Mouse (Mus musculus) kidney, embryonic 14.5 days (tissue): ENCODE results near the gene Mkks. TPM values are rescaled to one million over a fixed set of nuclear protein-coding genes. Genes with fewer than 3 reads are reported as not detected.
A peak's percentile ranks its signal among the peaks of the same experiment; 100 is the strongest.
"Not testable (repeated sequence)": the region's sequence is repeated elsewhere in the genome, so short reads cannot be mapped to it uniquely, and the experiment has no call there.

Experiments
- ATAC-seq: fragments of 200-750 bp; cut with Nextera tagmentation; 2 replicates; pipeline ENCODE4 v1.8.0; 2017; ENCODE audit warnings: moderate number of reproducible peaks, mild to moderate bottlenecking, moderate TSS enrichment, moderate library complexity; ENCODE audit not compliant: low FRiP score, low TSS enrichment
- H3K27ac ChIP-seq: fragments of 300-500 bp; sonication (generic); 2 replicates; pipeline ENCODE4 v1.5.1; 2014; ENCODE audit warnings: low read depth, mild to moderate bottlenecking, low read length, moderate library complexity, mixed read lengths
- H3K27me3 ChIP-seq: fragments of 300-500 bp; sonication (generic); 2 replicates; pipeline ENCODE4 v1.6.1; 2014; ENCODE audit warnings: mild to moderate bottlenecking, low read length; ENCODE audit not compliant: control insufficient read depth, insufficient read depth
- H3K36me3 ChIP-seq: fragments of 300-500 bp; sonication (generic); 2 replicates; pipeline ENCODE4 v1.6.1; 2014; ENCODE audit warnings: low read length, mixed read lengths; ENCODE audit not compliant: control insufficient read depth, insufficient read depth
- H3K4me1 ChIP-seq: fragments of 300-500 bp; sonication (generic); 2 replicates; pipeline ENCODE4 v1.6.1; 2014; ENCODE audit warnings: low read length, mixed read lengths; ENCODE audit not compliant: control insufficient read depth, insufficient read depth
- H3K4me2 ChIP-seq: fragments of 300-500 bp; sonication (generic); replicated peaks from 2 replicates; pipeline ENCODE4 v1.6.1; 2014; ENCODE audit warnings: low read depth, mild to moderate bottlenecking, low read length
- H3K4me3 ChIP-seq: fragments of 300-500 bp; sonication (generic); 2 replicates; pipeline ENCODE4 v1.5.1; 2014; ENCODE audit warnings: mild to moderate bottlenecking, low read length
- H3K9ac ChIP-seq: fragments of 300-500 bp; sonication (generic); 2 replicates; pipeline ENCODE4 v1.6.1; 2014; ENCODE audit warnings: low read depth, mild to moderate bottlenecking, low read length, moderate library complexity
- H3K9me3 ChIP-seq: fragments of 300-500 bp; sonication (generic); 2 replicates; pipeline ENCODE4 v1.6.1; 2016; ENCODE audit warnings: low read length; ENCODE audit not compliant: control insufficient read depth
- WGBS: fragments of 180-500 bp; shearing (Covaris S2); extraction: QIAGEN DNeasy Blood & Tissue Kit; methylation state at CpG from one replicate; pipeline ENCODE4 v1.1.7; 2014; 5-methylcytosine and 5-hydroxymethylcytosine counted together
- polyA plus RNA-seq: library from polyadenylated mRNA; unstranded; fragments of >200 nt; fragmentation: Nextera tagmentation; extraction: Ambion mirVana; gene quantifications from 2 replicates; pipeline ENCODE4 v1.2.1, GENCODE M21; 2014

The Mkks gene
- polyA plus RNA-seq, 1 experiment from 2014 or later = 20.7 TPM

- Histone ChIP-seq H3K27ac (no peak overlapping the region), H3K27me3 (no peaks in the 10 kb centered on the region)
- ATAC-seq = no peak
Measured at GRCm38 (mm10) chr2:136911958-136912411, 20.8 kb upstream of the Mkks start.

GRCm38 (mm10) chr2:136909298-136909697, 18.1 kb upstream of the Mkks start:
- ATAC-seq = no peak
- H3K4me2 ChIP-seq = no peak overlapping the region
- no peaks in the 10 kb centered on the region; the same call in 1 of the 2 replicates for H3K36me3 ChIP-seq
- no peaks in the 10 kb centered on the region for H3K9me3 ChIP-seq
- H3K27ac ChIP-seq = no peak overlapping the region
- no peaks in the 10 kb centered on the region for H3K27me3 ChIP-seq
- no peak overlapping the region for H3K9ac ChIP-seq
- no peak overlapping the region for H3K4me3 ChIP-seq
- WGBS = 86% methylated on average over 2 of the region's 2 CpGs
- no peaks in the 10 kb centered on the region for H3K4me1 ChIP-seq

More at GRCm38 (mm10) chr2:136911958-136912411, 20.8 kb upstream of the Mkks start:
- Histone ChIP-seq H3K9me3 (no peaks in the 10 kb centered on the region), H3K4me1 (no peaks in the 10 kb centered on the region), H3K9ac (no peak overlapping the region), H3K36me3 (no peaks in the 10 kb centered on the region), H3K4me3 (no peak overlapping the region), H3K4me2 (no peak overlapping the region)
- 57% methylated on average over 4 of the region's 4 CpGs for WGBS

DNA sequence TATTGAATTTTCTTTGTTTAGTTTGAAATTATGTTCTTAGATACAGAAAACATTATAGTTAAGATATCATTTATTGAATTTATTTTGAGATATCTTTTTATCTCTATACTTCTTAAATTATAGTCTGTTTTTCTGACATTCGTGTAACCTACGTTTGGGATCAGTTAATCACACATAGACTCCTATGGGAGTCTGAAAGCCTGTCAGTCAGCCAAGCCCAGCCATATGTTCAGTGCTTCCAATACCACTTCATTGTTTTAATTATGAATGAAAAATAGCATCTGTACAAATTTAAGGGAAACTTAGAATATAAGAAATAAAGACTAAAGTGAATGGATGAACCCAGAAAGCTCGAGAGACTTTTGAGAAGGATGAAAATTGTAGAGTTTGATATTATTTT, 17.4 kb upstream of the Mkks start:
- WGBS = 89% methylated on average over 3 of the region's 3 CpGs
- no peak for ATAC-seq

DNA sequence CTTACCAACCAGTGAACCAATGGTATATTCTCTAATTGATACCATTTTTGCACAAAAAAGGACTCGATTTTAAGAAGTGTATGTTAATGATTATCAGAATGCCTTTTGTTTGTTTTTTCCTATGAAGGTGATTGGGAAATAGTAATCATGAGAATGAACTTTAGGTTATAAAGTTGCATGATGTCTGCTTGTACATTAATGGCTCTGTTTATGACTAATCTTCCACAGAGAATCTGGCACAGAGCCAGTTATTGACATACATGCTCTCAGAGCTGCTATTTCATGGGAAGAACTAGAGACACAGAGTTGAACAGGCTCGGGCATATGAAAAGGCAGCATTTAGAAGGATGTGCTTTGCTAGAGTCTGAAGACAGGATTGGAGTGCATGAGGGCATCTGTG, 4.9 kb upstream of the Mkks start:
- 82% methylated on average over 2 of the region's 2 CpGs for whole genome bisulfite sequencing
- no peaks in the 10 kb centered on the region for H3K9me3 ChIP-seq
- H3K36me3 ChIP-seq = no peaks in the 10 kb centered on the region
- no peak overlapping the region for H3K9ac ChIP-seq
- H3K4me2 ChIP-seq = no peak overlapping the region
- no peak for ATAC-seq
- no peak overlapping the region for H3K4me3 ChIP-seq
- no peaks in the 10 kb centered on the region; the same call in 1 of the 2 replicates for H3K4me1 ChIP-seq
- no peaks in the 10 kb centered on the region for H3K27me3 ChIP-seq
- no peak overlapping the region for H3K27ac ChIP-seq

More for the DNA sequence above, 17.4 kb upstream of the Mkks start:
- Histone ChIP-seq H3K4me3 (no peak overlapping the region), H3K4me1 (no peaks in the 10 kb centered on the region), H3K36me3 (no peaks in the 10 kb centered on the region; the same call in 1 of the 2 replicates), H3K4me2 (no peak overlapping the region), H3K27ac (no peak overlapping the region), H3K9me3 (no peaks in the 10 kb centered on the region), H3K9ac (no peak overlapping the region), H3K27me3 (no peaks in the 10 kb centered on the region)

DNA sequence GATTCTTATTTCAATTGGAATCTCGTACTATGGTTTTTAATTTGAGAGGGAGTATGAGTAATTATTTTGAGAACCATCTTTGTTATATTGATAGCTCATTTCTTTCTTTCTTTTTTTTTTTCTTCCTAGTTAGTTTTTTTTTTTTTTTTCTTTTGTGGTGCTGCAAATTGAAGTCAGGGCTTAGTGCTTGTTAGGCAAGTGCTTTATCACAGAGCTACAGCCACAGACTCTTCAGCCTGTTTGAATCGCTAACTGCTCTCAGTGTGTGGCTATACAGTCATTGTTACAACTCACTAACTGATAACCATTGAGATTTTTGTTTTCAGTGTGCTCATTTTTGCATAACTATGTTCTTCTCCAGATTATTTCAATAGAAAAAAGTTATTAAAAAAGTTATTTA, 3.3 kb upstream of the Mkks start:
- H3K27me3 ChIP-seq = no peaks in the 10 kb centered on the region
- no peak overlapping the region for H3K9ac ChIP-seq
- 93% methylated on average over 2 of the region's 2 CpGs for WGBS
- H3K4me1 ChIP-seq = no peaks in the 10 kb centered on the region; the same call in 1 of the 2 replicates
- H3K4me3 ChIP-seq = no peak overlapping the region
- no peaks in the 10 kb centered on the region for H3K9me3 ChIP-seq
- ATAC-seq = no peak
- H3K4me2 ChIP-seq = no peak overlapping the region
- no peaks in the 10 kb centered on the region for H3K36me3 ChIP-seq
- no peak overlapping the region for H3K27ac ChIP-seq

DNA sequence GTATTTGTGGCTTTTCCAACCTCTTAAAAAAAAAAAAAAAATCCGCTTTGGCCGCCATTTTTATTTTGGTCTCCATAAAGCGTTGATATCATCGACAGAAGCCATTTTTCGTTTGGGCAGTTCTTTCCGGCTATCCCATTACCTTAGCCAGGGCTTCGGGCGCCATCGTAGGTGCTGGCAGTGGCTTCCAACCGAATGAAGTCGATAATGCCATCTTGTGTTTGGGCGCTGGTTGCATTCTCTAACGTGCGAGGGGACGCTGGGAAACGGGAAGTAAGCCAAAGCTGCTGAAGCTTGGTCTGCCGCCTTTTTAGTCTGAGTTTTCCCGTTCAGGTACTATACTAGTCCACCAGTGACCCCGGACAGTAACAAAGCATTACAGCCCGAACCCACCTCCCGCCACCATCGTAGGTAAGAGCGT, 772 bp upstream of the Mkks start:
- H3K27me3 ChIP-seq = no peaks in the 10 kb centered on the region
- no peaks in the 10 kb centered on the region for H3K36me3 ChIP-seq
- H3K4me2 ChIP-seq = peak overlapping the region; percentile 56
- H3K27ac ChIP-seq = peak overlapping the region; percentile 53; the same call in 1 of the 2 replicates
- peak; percentile 83 for ATAC-seq
- no peaks in the 10 kb centered on the region for H3K9me3 ChIP-seq
- WGBS = 0% methylated on average over 23 of the region's 23 CpGs
- no peaks in the 10 kb centered on the region; the same call in 1 of the 2 replicates for H3K4me1 ChIP-seq
- H3K9ac ChIP-seq = peak overlapping the region; percentile 53
- peak overlapping the region; percentile 66 for H3K4me3 ChIP-seq

GRCm38 (mm10) chr2:136890716-136891067, 497 bp downstream of the Mkks start:
- not testable (repeated sequence) for H3K36me3 ChIP-seq, H3K9me3 ChIP-seq, H3K27me3 ChIP-seq, H3K4me1 ChIP-seq
- Histone ChIP-seq H3K27ac (peak overlapping the region; percentile 83), H3K4me3 (peak overlapping the region; percentile 66), H3K4me2 (peak overlapping the region; percentile 35), H3K9ac (peak overlapping the region; percentile 64)
- ATAC-seq = peak; percentile 68
- WGBS = 6% methylated on average over 15 of the region's 15 CpGs

- no peak overlapping the region for H3K9ac ChIP-seq
- no peak overlapping the region for H3K27ac ChIP-seq
- ATAC-seq = no peak
- H3K4me3 ChIP-seq = no peak overlapping the region
- no peaks in the 10 kb centered on the region for H3K27me3 ChIP-seq
- no peaks in the 10 kb centered on the region for H3K9me3 ChIP-seq
- no peaks in the 10 kb centered on the region for H3K4me1 ChIP-seq
- H3K36me3 ChIP-seq = peaks cover 29% of the 10 kb centered on the region; the same call in 1 of the 2 replicates
- no peak overlapping the region for H3K4me2 ChIP-seq
- WGBS = 66% methylated on average over 4 of the region's 4 CpGs
Measured at GRCm38 (mm10) chr2:136886846-136887245, 4.3 kb downstream of the Mkks start.

DNA sequence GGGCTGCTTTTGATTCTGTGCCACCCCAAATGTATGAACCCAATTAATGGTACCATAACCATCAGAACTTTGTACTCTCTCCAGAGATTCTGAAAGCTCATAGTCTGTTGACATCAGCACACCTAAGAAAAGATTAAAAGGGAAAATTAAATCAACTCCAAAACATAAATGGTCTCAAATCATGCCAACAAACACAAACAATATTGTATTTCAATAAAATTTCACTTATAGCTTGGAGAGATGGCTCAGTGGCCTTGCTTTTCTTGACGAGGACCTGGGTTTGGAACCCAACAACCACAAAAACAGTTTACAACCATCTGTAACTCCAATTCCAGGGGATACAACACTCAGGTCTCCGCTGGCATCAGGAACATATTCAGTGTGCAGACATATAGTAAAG, 5.6 kb downstream of the Mkks start, which contains the start of gene AL731706.2:
Gene AL731706.2 (minus strand): TSS at position 101 of the 400 bp plus-strand sequence.
- Histone ChIP-seq H3K4me1 (no peaks in the 10 kb centered on the region), H3K9me3 (no peaks in the 10 kb centered on the region), H3K27ac (no peak within 1 kb of the TSS), H3K27me3 (no peaks in the 10 kb centered on the region), H3K36me3 (peaks cover 39% of the 10 kb centered on the region), H3K9ac (no peak within 1 kb of the TSS), H3K4me2 (no peak within 1 kb of the TSS), H3K4me3 (no peak within 1 kb of the TSS)
- no peak for ATAC-seq
- 93% methylated on average over 2 of the region's 2 CpGs for WGBS
